Mouse (Mus musculus): ENCODE measurements around the gene Esrp2. TPM values are rescaled to one million over a fixed set of nuclear protein-coding genes. Genes with fewer than 3 reads are reported as not detected.

Esrp2 gene
- polyA plus RNA-seq, 1 experiment from 2014 or later, result 12.7 TPM

- Histone ChIP-seq H3K27ac (ENCODE audit: low read depth, low read length) (peak overlapping the region; percentile 86), H3K4me1 (replicated peaks; ENCODE audit: control insufficient read depth, insufficient read depth, low read length) (peaks cover 6% of the 10 kb centered on the region), H3K9ac (ENCODE audit: low read depth, low read length) (peak overlapping the region; percentile 86), H3K9me3 (ENCODE audit: control insufficient read depth, low read length) (no peaks in the 10 kb centered on the region), H3K36me3 (ENCODE audit: control insufficient read depth, insufficient read depth, low read length) (no peaks in the 10 kb centered on the region), H3K27me3 (replicated peaks; ENCODE audit: control insufficient read depth, insufficient read depth, low read length) (no peaks in the 10 kb centered on the region), H3K4me2 (peak overlapping the region; percentile 98), H3K4me3 (ENCODE audit: low read depth, low read length) (peak overlapping the region; percentile 88)
- WGBS, result 1% methylated on average over 54 of the region's 54 CpGs
- peak; percentile 63 for ATAC-seq (replicated peaks; ENCODE audit: low FRiP score)
- peak; percentile 66 for DNase-seq (ENCODE audit: low spot score)
These were observed 32.5 kb upstream of the Esrp2 start for GRCm38 (mm10) chr8:106169017-106169933.

- Histone ChIP-seq H3K4me2 (peak within 1 kb of the TSS; percentile 98), H3K9me3 (ENCODE audit: control insufficient read depth, low read length) (no peaks in the 10 kb centered on the region), H3K4me1 (replicated peaks; ENCODE audit: control insufficient read depth, insufficient read depth, low read length) (peaks cover 6% of the 10 kb centered on the region), H3K27me3 (replicated peaks; ENCODE audit: control insufficient read depth, insufficient read depth, low read length) (no peaks in the 10 kb centered on the region), H3K9ac (ENCODE audit: low read depth, low read length) (peak within 1 kb of the TSS; percentile 86), H3K4me3 (ENCODE audit: low read depth, low read length) (peak within 1 kb of the TSS; percentile 88), H3K27ac (ENCODE audit: low read depth, low read length) (peak within 1 kb of the TSS; percentile 86), H3K36me3 (ENCODE audit: control insufficient read depth, insufficient read depth, low read length) (peaks cover 4% of the 10 kb centered on the region; the same call in 1 of the 2 replicates)
- under 1% methylated on average over 59 of the region's 59 CpGs for WGBS
- DNase-seq (ENCODE audit: low spot score), result peak; percentile 87
- peak; percentile 89 for ATAC-seq (replicated peaks; ENCODE audit: low FRiP score)
These were observed 31.7 kb upstream of the Esrp2 start, which contains the start of gene Slc7a6 for GRCm38 (mm10) chr8:106168356-106169016. Gene Slc7a6, plus strand, starts transcription at chr8:106168857.

GRCm38 (mm10) chr8:106165460-106165859, 28.7 kb upstream of the Esrp2 start:
- 52% methylated on average over 4 of the region's 4 CpGs for WGBS

GRCm38 (mm10) chr8:106163251-106163650, 26.5 kb upstream of the Esrp2 start:
- Histone ChIP-seq H3K27ac (ENCODE audit: low read depth, low read length) (no peak overlapping the region), H3K36me3 (ENCODE audit: control insufficient read depth, insufficient read depth, low read length) (peaks cover 25% of the 10 kb centered on the region; the same call in 1 of the 2 replicates), H3K9ac (ENCODE audit: low read depth, low read length) (no peak overlapping the region), H3K4me1 (replicated peaks; ENCODE audit: control insufficient read depth, insufficient read depth, low read length) (no peaks in the 10 kb centered on the region; the same call in 1 of the 2 replicates), H3K4me2 (no peak overlapping the region), H3K9me3 (ENCODE audit: control insufficient read depth, low read length) (no peaks in the 10 kb centered on the region), H3K27me3 (replicated peaks; ENCODE audit: control insufficient read depth, insufficient read depth, low read length) (no peaks in the 10 kb centered on the region), H3K4me3 (ENCODE audit: low read depth, low read length) (no peak overlapping the region)
- WGBS, result 87% methylated on average over 9 of the region's 9 CpGs
- no peak for DNase-seq (ENCODE audit: low spot score)
- no peak for ATAC-seq (replicated peaks; ENCODE audit: low FRiP score)

More at GRCm38 (mm10) chr8:106165460-106165859, 28.7 kb upstream of the Esrp2 start:
- H3K4me3 ChIP-seq (ENCODE audit: low read depth, low read length), result no peak overlapping the region
- ATAC-seq (replicated peaks; ENCODE audit: low FRiP score) (no peak), DNase-seq (ENCODE audit: low spot score) (peak; percentile 72)
- H3K9me3 ChIP-seq (ENCODE audit: control insufficient read depth, low read length), result no peaks in the 10 kb centered on the region
- peaks cover 6% of the 10 kb centered on the region for H3K4me1 ChIP-seq (replicated peaks; ENCODE audit: control insufficient read depth, insufficient read depth, low read length)
- H3K27ac ChIP-seq (ENCODE audit: low read depth, low read length), result no peak overlapping the region
- H3K36me3 ChIP-seq (ENCODE audit: control insufficient read depth, insufficient read depth, low read length), result peaks cover 14% of the 10 kb centered on the region; the same call in 1 of the 2 replicates
- H3K9ac ChIP-seq (ENCODE audit: low read depth, low read length), result no peak overlapping the region
- no peaks in the 10 kb centered on the region for H3K27me3 ChIP-seq (replicated peaks; ENCODE audit: control insufficient read depth, insufficient read depth, low read length)
- no peak overlapping the region for H3K4me2 ChIP-seq

- H3K27me3 ChIP-seq (replicated peaks; ENCODE audit: control insufficient read depth, insufficient read depth, low read length), result no peaks in the 10 kb centered on the region
- H3K27ac ChIP-seq (ENCODE audit: low read depth, low read length), result no peak overlapping the region
- H3K4me3 ChIP-seq (ENCODE audit: low read depth, low read length), result no peak overlapping the region
- WGBS, result 90% methylated on average over 6 of the region's 6 CpGs
- no peak for ATAC-seq (replicated peaks; ENCODE audit: low FRiP score)
- no peaks in the 10 kb centered on the region for H3K9me3 ChIP-seq (ENCODE audit: control insufficient read depth, low read length)
- H3K4me1 ChIP-seq (replicated peaks; ENCODE audit: control insufficient read depth, insufficient read depth, low read length), result peaks cover 2% of the 10 kb centered on the region; the same call in 1 of the 2 replicates
- peaks cover 26% of the 10 kb centered on the region; the same call in 1 of the 2 replicates for H3K36me3 ChIP-seq (ENCODE audit: control insufficient read depth, insufficient read depth, low read length)
- DNase-seq (ENCODE audit: low spot score), result no peak
- no peak overlapping the region for H3K4me2 ChIP-seq
- no peak overlapping the region for H3K9ac ChIP-seq (ENCODE audit: low read depth, low read length)
These were observed 23.1 kb upstream of the Esrp2 start for GRCm38 (mm10) chr8:106159876-106160275.

- no peaks in the 10 kb centered on the region for H3K9me3 ChIP-seq (ENCODE audit: control insufficient read depth, low read length)
- peaks cover 21% of the 10 kb centered on the region; the same call in 1 of the 2 replicates for H3K36me3 ChIP-seq (ENCODE audit: control insufficient read depth, insufficient read depth, low read length)
- H3K4me1 ChIP-seq (replicated peaks; ENCODE audit: control insufficient read depth, insufficient read depth, low read length), result peaks cover 5% of the 10 kb centered on the region; the same call in 1 of the 2 replicates
- H3K4me3 ChIP-seq (ENCODE audit: low read depth, low read length), result no peak overlapping the region
- 85% methylated on average over 10 of the region's 10 CpGs for WGBS
- ATAC-seq (replicated peaks; ENCODE audit: low FRiP score) (no peak), DNase-seq (ENCODE audit: low spot score) (no peak)
- H3K9ac ChIP-seq (ENCODE audit: low read depth, low read length), result no peak overlapping the region
- H3K4me2 ChIP-seq, result no peak overlapping the region
- no peaks in the 10 kb centered on the region for H3K27me3 ChIP-seq (replicated peaks; ENCODE audit: control insufficient read depth, insufficient read depth, low read length)
- no peak overlapping the region for H3K27ac ChIP-seq (ENCODE audit: low read depth, low read length)
These were observed 21.6 kb upstream of the Esrp2 start for GRCm38 (mm10) chr8:106158381-106158780.

- Histone ChIP-seq H3K9me3 (ENCODE audit: control insufficient read depth, low read length) (no peaks in the 10 kb centered on the region), H3K36me3 (ENCODE audit: control insufficient read depth, insufficient read depth, low read length) (peaks cover 14% of the 10 kb centered on the region; the same call in 1 of the 2 replicates), H3K4me2 (no peak overlapping the region), H3K27me3 (replicated peaks; ENCODE audit: control insufficient read depth, insufficient read depth, low read length) (no peaks in the 10 kb centered on the region), H3K27ac (ENCODE audit: low read depth, low read length) (no peak overlapping the region), H3K4me3 (ENCODE audit: low read depth, low read length) (no peak overlapping the region), H3K9ac (ENCODE audit: low read depth, low read length) (no peak overlapping the region), H3K4me1 (replicated peaks; ENCODE audit: control insufficient read depth, insufficient read depth, low read length) (peaks cover 10% of the 10 kb centered on the region; the same call in 1 of the 2 replicates)
- DNase-seq (ENCODE audit: low spot score) (no peak), ATAC-seq (replicated peaks; ENCODE audit: low FRiP score) (no peak)
- 50% methylated on average over 1 of the region's 1 CpGs for WGBS
These were observed 20.6 kb upstream of the Esrp2 start for GRCm38 (mm10) chr8:106157419-106157818.

GRCm38 (mm10) chr8:106152876-106153275, 16.1 kb upstream of the Esrp2 start:
- no peak overlapping the region for H3K9ac ChIP-seq (ENCODE audit: low read depth, low read length)
- peak overlapping the region; percentile 37 for H3K4me2 ChIP-seq
- H3K4me1 ChIP-seq (replicated peaks; ENCODE audit: control insufficient read depth, insufficient read depth, low read length), result peaks cover 20% of the 10 kb centered on the region
- WGBS, result 44% methylated on average over 4 of the region's 4 CpGs
- ATAC-seq (replicated peaks; ENCODE audit: low FRiP score), result no peak
- H3K27ac ChIP-seq (ENCODE audit: low read depth, low read length), result no peak overlapping the region
- H3K4me3 ChIP-seq (ENCODE audit: low read depth, low read length), result no peak overlapping the region
- no peaks in the 10 kb centered on the region; the same call in 1 of the 2 replicates for H3K36me3 ChIP-seq (ENCODE audit: control insufficient read depth, insufficient read depth, low read length)
- no peaks in the 10 kb centered on the region for H3K27me3 ChIP-seq (replicated peaks; ENCODE audit: control insufficient read depth, insufficient read depth, low read length)
- H3K9me3 ChIP-seq (ENCODE audit: control insufficient read depth, low read length), result no peaks in the 10 kb centered on the region
- no peak for DNase-seq (ENCODE audit: low spot score)
